Mouse (Mus musculus) right cerebral cortex, adult 18-20 months (tissue): Measurements from ENCODE around the gene Tlk1.
"Not testable (repeated sequence)": the region's sequence is repeated elsewhere in the genome, so short reads cannot be mapped to it uniquely, and the experiment has no call there.

Experiments
- DNase-seq: peaks from one replicate; pipeline ENCODE4 v3.0.0; 2022; ENCODE audit warnings: mixed read lengths

Tlk1 gene

GRCm38 (mm10) chr2:70831709-70832350 is 6.3 kb upstream of the Tlk1 start:
- DNase-seq, result no peak

- no peak for DNase-seq
Measured at GRCm38 (mm10) chr2:70830683-70831082, 5.2 kb upstream of the Tlk1 start.

GRCm38 (mm10) chr2:70829946-70830610 is 4.5 kb upstream of the Tlk1 start:
- DNase-seq, result no peak

DNA sequence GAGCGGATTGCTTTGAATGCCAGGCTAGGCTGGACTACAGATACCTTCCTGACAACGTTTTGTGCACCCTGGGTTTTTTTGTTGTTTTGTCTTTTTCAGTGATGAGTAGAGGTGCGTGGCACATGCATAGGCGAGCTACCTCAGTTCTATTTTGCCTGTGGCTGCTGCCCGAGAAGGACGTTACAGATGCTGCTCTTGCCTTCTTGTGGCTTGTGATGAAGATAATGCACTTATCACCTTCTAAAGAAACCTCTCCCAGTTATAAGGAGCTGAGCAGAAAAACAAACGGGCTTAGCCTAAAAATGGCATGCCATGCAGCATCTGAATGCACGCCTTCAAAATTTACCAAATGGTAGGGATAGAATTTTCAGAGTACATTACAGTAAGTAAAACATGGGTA is 2.3 kb upstream of the Tlk1 start:
- DNase-seq, result no peak

DNA sequence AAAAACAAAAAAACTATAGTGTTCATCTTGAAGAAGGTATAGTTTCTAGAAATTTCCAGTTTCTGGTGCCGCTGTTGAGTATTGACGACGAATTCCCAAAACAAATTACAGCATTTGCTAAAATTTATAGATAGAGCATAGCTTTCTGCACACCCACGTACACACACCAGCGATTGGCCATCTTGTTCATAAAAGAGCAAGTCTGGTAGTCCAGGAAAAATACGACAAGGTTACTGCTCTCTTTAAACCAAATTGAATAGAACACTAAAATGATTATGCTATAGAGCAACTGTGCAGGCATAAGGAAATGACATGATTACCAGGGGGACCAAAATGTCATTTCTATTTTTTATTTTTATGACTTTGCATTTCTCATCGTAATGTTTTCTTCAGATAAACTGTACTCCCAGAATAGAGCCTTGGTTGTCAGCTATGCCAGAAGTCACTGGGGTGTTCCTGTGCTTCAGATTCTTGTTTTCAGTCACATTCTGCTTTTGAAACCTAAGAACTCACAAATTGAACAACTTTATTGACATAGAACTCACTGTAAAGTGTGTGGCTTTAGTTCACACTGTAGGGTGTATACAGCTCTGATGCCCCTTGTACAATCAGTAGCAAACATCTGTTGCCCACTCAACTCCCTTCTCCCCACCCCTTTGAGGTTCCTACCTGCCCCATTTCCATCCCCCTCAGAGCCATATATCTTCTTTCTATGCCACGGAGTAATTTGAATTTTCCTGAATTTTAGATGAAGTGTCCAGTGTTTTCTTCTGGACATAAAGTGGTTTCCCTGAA is 1.1 kb upstream of the Tlk1 start:
- DNase-seq, result no peak

DNA sequence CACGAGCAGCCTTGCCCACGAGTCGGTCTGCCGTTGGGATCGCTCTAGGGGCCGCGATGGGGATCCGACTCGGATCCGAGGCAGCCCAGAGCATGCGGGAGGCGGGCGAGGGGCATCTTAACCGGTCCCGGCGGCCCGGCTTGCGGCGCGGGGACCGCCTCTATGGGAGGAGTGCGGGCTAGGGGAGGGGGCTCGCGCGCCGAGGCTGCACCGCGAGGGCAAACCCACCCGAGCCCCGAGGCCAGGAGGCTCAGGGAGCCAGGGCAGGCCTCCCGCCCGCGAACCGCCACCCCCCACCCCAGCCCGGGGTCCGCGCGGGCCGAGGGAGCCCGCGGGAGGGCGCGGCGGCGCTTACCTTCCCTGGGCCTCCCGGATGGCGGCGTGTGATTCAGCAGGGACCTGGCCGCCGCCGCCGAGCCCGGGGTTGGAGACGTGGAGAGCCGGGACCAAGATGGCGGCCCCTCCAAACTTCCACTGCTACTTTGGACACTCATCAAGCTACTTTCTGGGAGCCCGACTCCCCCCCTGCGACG is 624 bp downstream of the Tlk1 start:
- DNase-seq, result peak; percentile 77

- peak; percentile 31 for DNase-seq
Measured at GRCm38 (mm10) chr2:70823926-70824800, 1.4 kb downstream of the Tlk1 start.

DNA sequence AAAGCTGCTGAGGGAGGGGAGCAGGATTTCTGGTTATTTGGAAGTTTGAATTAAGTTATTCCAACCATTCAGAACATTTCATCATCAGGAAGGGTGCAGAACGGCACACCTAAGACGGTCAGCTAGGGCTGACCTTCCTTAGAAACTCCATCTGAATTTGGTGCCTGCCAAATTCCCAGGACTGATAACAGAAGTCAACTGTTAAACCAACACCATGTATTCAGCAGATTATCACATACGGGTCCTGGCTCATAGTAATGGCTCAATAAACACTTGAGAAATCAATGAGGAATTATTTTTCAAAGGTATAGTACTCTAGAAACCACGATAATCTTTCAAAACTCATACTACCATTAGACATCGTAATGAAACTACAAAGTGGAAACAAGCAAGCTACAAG is 2.1 kb downstream of the Tlk1 start:
- DNase-seq, result no peak

DNA sequence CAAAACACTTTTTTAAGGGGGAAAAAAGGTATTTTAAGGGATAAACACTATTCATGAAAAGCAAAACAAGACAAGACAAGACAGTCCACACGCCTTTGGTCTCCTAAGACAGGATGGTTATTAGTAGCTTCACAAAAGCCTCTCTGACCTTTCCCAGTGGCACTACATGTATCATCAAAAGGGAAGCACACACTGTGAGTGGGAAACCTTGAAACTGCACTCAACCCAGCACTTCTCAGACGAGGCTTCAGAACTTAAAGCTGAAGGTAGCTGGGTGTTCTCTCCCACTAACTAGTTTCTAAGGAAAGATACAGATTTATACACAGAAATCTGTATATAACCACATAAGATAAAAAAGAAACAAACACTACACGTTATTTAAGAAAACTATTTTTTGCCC is 8.6 kb downstream of the Tlk1 start:
- DNase-seq, result no peak

GRCm38 (mm10) chr2:70816016-70816415 is 9.5 kb downstream of the Tlk1 start:
- no peak for DNase-seq

DNA sequence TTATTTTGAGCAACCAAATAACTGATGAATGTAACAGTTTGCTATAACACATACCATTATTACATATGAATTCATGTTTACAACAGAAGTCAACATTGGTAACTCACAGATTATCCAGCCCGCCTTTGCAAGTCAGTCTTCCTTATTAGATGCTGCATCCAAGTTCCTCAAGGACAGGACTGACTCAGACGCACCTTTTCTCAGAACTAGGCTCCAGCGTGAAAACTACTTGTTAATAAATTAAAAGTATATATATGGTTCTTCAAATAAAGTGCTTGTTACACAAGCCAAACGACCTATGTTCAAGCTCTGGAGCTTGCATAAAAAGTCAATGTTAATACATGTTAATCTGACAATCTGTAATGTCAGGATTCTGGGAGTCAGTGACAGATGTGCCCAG is 11.9 kb downstream of the Tlk1 start:
- no peak for DNase-seq

DNA sequence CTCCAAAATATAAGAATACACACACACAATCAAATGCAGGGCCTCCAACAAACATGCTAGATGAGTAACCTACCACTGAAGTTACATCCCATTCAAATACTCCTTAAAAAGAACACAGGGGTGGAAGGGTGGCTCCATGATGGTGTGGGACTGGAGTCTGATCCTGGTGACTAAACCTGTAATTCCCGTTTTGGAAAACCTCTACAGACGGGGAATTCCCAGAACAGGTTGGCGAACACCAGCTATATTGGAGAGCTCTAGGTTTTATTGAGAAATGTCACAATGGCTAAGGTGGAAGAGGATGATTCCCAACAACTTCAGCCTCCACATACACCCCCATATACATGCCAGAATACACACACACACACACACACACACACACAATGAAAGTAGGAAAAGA is 14.1 kb downstream of the Tlk1 start:
- no peak for DNase-seq

GRCm38 (mm10) chr2:70809921-70810320 is 15.6 kb downstream of the Tlk1 start:
- no peak for DNase-seq

DNA sequence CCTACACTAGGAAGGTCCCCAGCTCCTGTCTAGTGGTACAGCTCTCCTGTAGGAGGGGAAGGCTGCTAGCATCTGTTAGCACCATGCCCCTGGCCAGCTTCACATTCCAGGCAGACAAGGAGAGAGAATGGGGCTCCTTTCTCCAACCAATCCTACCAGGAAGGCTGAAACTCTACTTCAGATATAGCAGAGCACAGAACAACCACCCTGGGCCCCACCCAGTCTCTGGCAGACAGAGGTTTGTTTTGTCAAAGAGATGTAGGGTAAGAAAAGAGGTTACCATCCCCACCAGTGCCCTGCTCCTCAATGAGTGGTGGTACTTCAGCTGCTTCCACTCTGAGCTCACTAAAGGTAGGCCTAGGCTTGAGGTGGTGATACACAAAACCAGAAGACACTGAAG is 16.8 kb downstream of the Tlk1 start:
- no peak for DNase-seq

DNA sequence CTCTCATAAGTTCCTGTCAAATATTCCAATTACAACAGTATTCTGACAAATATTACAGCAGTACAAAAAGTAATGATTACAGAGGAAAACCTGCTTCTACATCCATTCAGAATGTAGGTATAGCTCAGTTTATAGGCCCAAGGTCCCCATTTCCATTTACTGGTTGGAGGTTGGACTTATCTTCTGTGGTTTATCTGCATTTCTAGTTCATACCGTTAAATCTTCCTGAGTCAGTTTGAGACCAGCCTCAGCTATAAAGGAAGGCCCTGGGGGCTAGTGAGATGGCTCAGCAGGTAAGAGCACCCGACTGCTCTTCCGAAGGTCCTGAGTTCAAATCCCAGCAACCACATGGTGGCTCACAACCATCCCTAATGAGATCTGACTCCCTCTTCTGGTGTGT is 17.9 kb downstream of the Tlk1 start:
- DNase-seq, result not testable (repeated sequence)

DNA sequence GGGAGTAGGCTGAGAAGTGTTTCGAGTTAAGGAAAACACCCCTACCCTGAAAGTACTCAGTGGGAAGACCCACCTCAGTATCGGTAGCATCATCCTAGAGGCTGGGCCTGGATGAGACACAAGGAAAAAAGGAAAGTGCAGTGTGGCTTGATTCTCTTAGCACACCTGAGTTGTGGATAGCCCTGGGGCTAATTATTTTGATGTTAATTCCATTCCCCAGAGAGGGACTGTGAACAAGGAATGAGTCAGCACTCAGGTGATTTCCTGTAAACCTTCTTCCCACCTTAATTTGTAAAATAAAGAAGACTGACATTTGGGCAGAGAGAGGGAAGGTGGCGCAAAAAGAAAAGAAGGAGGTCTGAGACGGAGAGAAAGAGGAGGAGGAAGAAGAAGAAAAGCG is 19.5 kb downstream of the Tlk1 start:
- DNase-seq, result no peak

GRCm38 (mm10) chr2:70803696-70804095 is 21.8 kb downstream of the Tlk1 start:
- not testable (repeated sequence) for DNase-seq

- DNase-seq, result no peak
Measured at GRCm38 (mm10) chr2:70802658-70803057, 22.9 kb downstream of the Tlk1 start.

GRCm38 (mm10) chr2:70801543-70801942 is 24.0 kb downstream of the Tlk1 start:
- DNase-seq, result no peak

DNA sequence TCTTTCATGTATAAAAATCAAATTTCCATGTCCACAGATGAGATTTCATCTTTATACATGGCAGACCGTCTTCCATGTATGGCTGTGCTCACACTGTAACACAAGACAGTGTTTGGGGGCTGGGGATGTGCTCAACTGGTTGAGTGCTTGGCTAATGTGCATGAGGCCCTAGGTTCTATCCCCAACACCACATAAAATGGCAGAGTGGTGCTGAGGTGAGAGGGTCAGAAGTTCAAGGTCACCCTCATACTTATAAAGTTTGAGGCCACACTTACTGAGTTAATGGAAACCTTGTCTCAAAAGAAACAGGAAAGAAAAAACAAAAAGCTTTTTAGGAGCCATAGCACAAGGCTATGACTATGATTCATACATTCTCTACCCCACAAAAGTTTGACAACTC is 25.1 kb downstream of the Tlk1 start:
- no peak for DNase-seq

GRCm38 (mm10) chr2:70793276-70793675 is 32.3 kb downstream of the Tlk1 start:
- DNase-seq, result no peak

- no peak for DNase-seq
Measured at GRCm38 (mm10) chr2:70790246-70790645, 35.3 kb downstream of the Tlk1 start.

DNA sequence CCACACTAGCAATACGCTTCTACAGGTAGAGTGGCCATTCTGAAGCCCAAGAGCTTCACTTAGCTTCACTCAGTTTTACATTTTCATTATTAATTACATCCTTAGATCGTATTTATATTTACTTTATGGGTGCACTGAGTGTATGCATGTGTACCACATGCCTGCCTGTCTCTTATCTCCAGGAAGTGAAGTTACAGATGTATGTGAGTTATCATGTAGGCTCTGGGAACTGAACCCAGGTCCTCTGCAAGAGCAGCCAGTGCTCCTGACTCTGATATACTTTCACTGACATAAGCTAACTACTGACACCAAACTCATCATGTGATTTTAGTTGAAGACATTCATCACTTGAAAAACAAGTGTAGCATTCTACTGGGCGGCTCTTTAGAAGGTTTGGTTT is 36.2 kb downstream of the Tlk1 start:
- DNase-seq, result no peak
